Mouse (Mus musculus): ENCODE data around the gene Rer1.
"Not testable (repeated sequence)": the region's sequence is repeated elsewhere in the genome, so short reads cannot be mapped to it uniquely, and the experiment has no call there.

The Rer1 gene

GRCm38 (mm10) chr4:155113766-155114410 lies 27.7 kb upstream of the Rer1 start:
- DNase-seq, result no peak

GRCm38 (mm10) chr4:155109471-155109870 lies 23.3 kb upstream of the Rer1 start:
- DNase-seq, result no peak

GRCm38 (mm10) chr4:155107886-155108285 lies 21.7 kb upstream of the Rer1 start:
- DNase-seq, result no peak

GRCm38 (mm10) chr4:155098572-155098971 lies 12.4 kb upstream of the Rer1 start:
- no peak for DNase-seq

- no peak for DNase-seq
These were observed 11.3 kb upstream of the Rer1 start for GRCm38 (mm10) chr4:155097452-155097851.

- DNase-seq, result no peak
These were observed 9.8 kb upstream of the Rer1 start for GRCm38 (mm10) chr4:155095967-155096366.

GRCm38 (mm10) chr4:155095238-155095900 lies 9.2 kb upstream of the Rer1 start:
- DNase-seq, result peak; percentile 89

GRCm38 (mm10) chr4:155094565-155094964 lies 8.4 kb upstream of the Rer1 start:
- DNase-seq, result peak; percentile 72 to 75

- DNase-seq, result no peak
These were observed 7.4 kb upstream of the Rer1 start for GRCm38 (mm10) chr4:155093431-155094149.

- no peak for DNase-seq
These were observed 6.7 kb upstream of the Rer1 start for GRCm38 (mm10) chr4:155092718-155093430.

GRCm38 (mm10) chr4:155090688-155091449 lies 4.7 kb upstream of the Rer1 start:
- no peak for DNase-seq

GRCm38 (mm10) chr4:155090147-155090546 lies 4.0 kb upstream of the Rer1 start:
- DNase-seq, result no peak

GRCm38 (mm10) chr4:155089241-155089640 lies 3.1 kb upstream of the Rer1 start:
- no peak for DNase-seq

- DNase-seq, result no peak
These were observed 725 bp downstream of the Rer1 start for GRCm38 (mm10) chr4:155085206-155086107.

GRCm38 (mm10) chr4:155084351-155084750 lies 1.8 kb downstream of the Rer1 start:
- DNase-seq, result no peak

GRCm38 (mm10) chr4:155083553-155083952 lies 2.6 kb downstream of the Rer1 start:
- DNase-seq, result no peak

- no peak for DNase-seq
These were observed 6.5 kb downstream of the Rer1 start for GRCm38 (mm10) chr4:155079666-155080065.

GRCm38 (mm10) chr4:155078808-155079207 lies 7.4 kb downstream of the Rer1 start:
- not testable (repeated sequence) for DNase-seq

GRCm38 (mm10) chr4:155076677-155077076 lies 9.5 kb downstream of the Rer1 start:
- no peak for DNase-seq

- DNase-seq, result no peak
These were observed 10.4 kb downstream of the Rer1 start for GRCm38 (mm10) chr4:155075813-155076212.

- no peak for DNase-seq
These were observed 11.0 kb downstream of the Rer1 start for GRCm38 (mm10) chr4:155075137-155075536.

All from B cell, adult 2 months (primary cell).